Mouse (Mus musculus) left cerebral cortex, adult 18-20 months (tissue): ENCODE data around the gene Gm28710. TPM values are rescaled to one million over a fixed set of nuclear protein-coding genes. Genes with fewer than 3 reads are reported as not detected.

Experiments
- DNase-seq, 2 experiments: peaks; one replicate each; pipeline ENCODE4 v3.0.0; 2021 to 2022; ENCODE audit warnings: low spot score in 2 of 2, mixed read lengths in 1 of 2
- long read RNA-seq, 2 experiments: library from polyadenylated mRNA; stranded (forward); transcript quantifications; one replicate each; pipeline ENCODE4 v2.0.0; 2021
- total RNA-seq, 2 experiments: library from RNA; stranded (reverse); gene quantifications; 2 replicates each; pipeline ENCODE4 v1.2.3; 2021

Gene Gm28710
- total RNA-seq, result not detected
- long read RNA-seq, experiment 1, result 0 reads
- long read RNA-seq, experiment 2, result 0 reads

DNA sequence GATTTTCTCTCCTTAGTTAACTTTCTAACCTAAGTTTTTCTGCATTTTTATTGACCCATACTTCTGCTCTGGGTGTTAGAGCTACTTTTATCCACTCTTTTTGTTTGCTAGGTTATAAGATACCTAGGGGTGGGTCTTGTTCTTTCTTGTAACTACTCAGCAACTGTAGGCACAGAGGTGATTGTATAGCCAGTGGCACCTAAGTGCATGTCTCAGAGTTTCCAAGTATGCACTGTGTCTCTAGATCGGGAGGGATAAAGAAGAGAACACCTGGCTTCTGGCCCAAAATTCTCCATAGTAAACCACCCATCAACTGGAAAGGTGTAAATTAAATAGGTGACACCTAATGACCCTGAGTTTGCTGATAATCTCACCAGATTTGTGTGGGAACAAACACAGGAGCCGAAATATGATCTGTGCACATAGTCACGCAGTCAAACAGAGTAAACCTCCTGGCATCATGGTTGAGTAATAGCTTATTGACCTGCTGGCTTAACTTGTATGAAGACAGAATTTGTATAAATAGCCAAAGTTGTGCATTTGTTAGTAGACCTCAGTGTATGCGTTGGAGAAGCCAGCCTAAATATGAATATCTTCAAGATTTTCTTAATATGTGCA, at the start of gene Gm28710:
TSS of gene Gm28710 (plus strand) at position 568 of the 618 bp plus-strand sequence.
- no peak for DNase-seq

- no peak for DNase-seq
These were observed 14.4 kb upstream of the Gm28710 start for GRCm38 (mm10) chr5:16777176-16777575.

DNA sequence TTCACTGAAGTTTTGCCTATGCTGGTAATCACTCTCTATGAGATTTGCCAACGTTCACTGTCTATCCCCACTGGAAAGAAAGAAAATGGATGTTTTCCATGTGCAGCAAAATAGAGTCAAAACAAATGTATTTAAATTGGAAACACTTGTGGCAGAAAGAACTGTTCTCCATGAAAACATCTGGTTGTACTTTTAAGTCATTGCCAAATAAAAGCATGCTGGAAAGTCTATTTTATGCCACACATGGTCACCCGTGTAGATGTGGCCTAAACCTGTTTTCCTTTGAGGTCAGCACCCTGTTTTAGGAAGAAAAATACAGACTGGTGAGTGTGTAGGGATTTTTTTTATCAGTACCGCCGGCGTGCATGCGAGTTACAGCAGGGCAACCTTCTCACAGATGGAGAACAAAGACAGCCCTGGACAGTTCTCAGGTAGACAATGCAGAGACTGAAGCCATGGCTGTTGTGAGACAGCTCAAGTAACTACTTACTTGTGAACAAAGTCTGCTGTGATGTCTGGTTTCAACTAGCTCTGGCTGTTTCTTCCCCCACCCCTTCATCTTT, 12.9 kb upstream of the Gm28710 start:
- DNase-seq, result no peak

- no peak for DNase-seq
These were observed 6.0 kb upstream of the Gm28710 start for GRCm38 (mm10) chr5:16785627-16786026.

GRCm38 (mm10) chr5:16794972-16795371, 3.4 kb downstream of the Gm28710 start:
- peak in 1 of 2 experiments; percentile 6 for DNase-seq

DNA sequence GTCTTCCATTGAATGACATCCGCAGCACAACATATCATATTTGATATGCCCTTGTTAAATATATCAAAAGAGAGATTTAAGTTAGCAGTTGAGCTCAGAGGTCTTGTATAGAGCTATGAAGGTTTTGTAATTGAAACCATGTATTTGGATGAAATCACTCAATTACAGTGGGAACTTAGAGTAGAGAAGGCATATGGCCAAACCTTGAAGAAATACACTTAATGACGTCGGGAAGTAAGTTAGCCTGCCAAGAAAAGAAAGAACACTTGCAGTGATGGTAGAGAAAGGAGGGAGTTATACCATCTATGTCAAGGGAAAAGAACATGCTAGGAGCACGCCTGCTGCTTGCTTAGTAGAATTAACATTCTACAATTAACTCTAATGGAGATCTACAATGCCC, 11.1 kb downstream of the Gm28710 start:
- DNase-seq, result no peak

- DNase-seq, result no peak
These were observed 47.4 kb downstream of the Gm28710 start for GRCm38 (mm10) chr5:16838991-16839390.

- DNase-seq, result peak; percentile 38 to 59
These were observed 77.8 kb downstream of the Gm28710 start for GRCm38 (mm10) chr5:16869309-16869915.

- peak in 1 of 2 experiments; percentile 4 for DNase-seq
These were observed 102.6 kb downstream of the Gm28710 start for GRCm38 (mm10) chr5:16894161-16894560.

DNA sequence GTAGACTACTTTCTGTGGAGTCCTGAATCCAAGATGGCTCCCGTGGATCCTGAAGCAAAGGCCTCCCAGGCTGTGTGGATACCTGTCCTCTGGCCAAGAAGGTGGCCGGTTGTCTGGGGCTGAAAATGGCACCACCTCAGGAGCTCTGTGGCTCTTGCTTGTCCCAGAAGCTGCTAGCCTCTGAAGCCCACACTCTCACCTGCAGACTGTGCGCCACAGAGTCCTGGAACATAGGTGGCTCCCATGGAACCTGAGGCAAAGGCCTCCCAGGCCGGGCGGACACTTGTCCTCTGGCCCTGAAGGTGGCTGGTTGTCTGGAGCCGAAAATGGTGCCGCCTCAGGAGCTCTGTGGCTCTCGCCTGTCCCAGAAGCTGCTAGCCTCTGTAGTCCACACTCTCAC, 128.2 kb downstream of the Gm28710 start:
- no peak for DNase-seq

DNA sequence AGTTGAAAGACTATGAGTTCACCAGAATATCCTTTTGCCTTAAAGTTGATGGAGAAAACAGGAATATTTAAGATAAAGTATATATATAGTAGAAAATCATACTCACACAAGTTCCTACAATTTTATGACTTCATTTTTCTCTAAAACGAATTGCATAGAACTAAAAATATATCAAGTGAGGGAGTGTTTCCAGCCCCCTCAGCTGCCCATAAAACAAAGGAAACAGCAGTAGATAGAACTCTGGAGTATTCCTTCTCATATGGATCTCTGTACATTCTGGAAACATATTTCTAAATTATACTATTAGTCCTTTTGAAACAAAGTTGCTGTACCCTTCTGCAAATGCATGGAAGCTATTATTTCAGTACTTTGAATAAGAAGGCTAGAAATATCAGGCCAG, 130.9 kb downstream of the Gm28710 start:
- no peak for DNase-seq

Other genes starting within 250 kb of the Gm28710 start
- 1 to 10 TPM; 8.6 to 9.9 TPM for gene Hgf, start 238.3 kb upstream of the Gm28710 start, total RNA-seq